Mouse (Mus musculus) lung, embryonic 15.5 days (tissue): Measurements from ENCODE around the gene Sgms2. TPM values are rescaled to one million over a fixed set of nuclear protein-coding genes. Genes with fewer than 3 reads are reported as not detected.

Experiments used
- ATAC-seq: fragments of 200-750 bp; cut with Nextera tagmentation; 2 replicates; pipeline ENCODE4 v1.8.0; 2017; ENCODE audit warnings: moderate number of reproducible peaks, borderline replicate concordance; ENCODE audit not compliant: low FRiP score, low TSS enrichment; ENCODE audit errors: extremely low read depth
- H3K27ac ChIP-seq: fragments of 300-500 bp; sonication (generic); 2 replicates; pipeline ENCODE4 v1.5.1; 2015; ENCODE audit warnings: moderate library complexity, mild to moderate bottlenecking, inconsistent platforms
- H3K27me3 ChIP-seq: fragments of 300-500 bp; sonication (generic); 2 replicates; pipeline ENCODE4 v1.6.1; 2015; ENCODE audit warnings: inconsistent platforms
- H3K36me3 ChIP-seq: fragments of 300-500 bp; sonication (generic); 2 replicates; pipeline ENCODE4 v1.6.1; 2015; ENCODE audit warnings: inconsistent platforms
- H3K4me1 ChIP-seq: fragments of 300-500 bp; sonication (generic); 2 replicates; pipeline ENCODE4 v1.6.1; 2015; ENCODE audit warnings: inconsistent platforms
- H3K4me2 ChIP-seq: fragments of 300-500 bp; sonication (generic); 2 replicates; pipeline ENCODE4 v1.6.1; 2015; ENCODE audit warnings: inconsistent platforms, mild to moderate bottlenecking, moderate library complexity
- H3K4me3 ChIP-seq: fragments of 300-500 bp; sonication (generic); 2 replicates; pipeline ENCODE4 v1.5.1; 2015; ENCODE audit warnings: mild to moderate bottlenecking, inconsistent platforms
- H3K9ac ChIP-seq: fragments of 300-500 bp; sonication (generic); 2 replicates; pipeline ENCODE4 v1.6.1; 2015; ENCODE audit warnings: inconsistent platforms
- H3K9me3 ChIP-seq: fragments of 300-500 bp; sonication (generic); 2 replicates; pipeline ENCODE4 v1.6.1; 2016; ENCODE audit warnings: inconsistent platforms
- WGBS: fragments of 180-500 bp; shearing (Covaris S2); methylation state at CpG from one replicate; pipeline ENCODE4 v1.1.7; 2015; 5-methylcytosine and 5-hydroxymethylcytosine counted together
- polyA plus RNA-seq: library from polyadenylated mRNA; unstranded; fragments of >200 nt; fragmentation: Nextera tagmentation; extraction: Ambion mirVana; gene quantifications from 2 replicates; pipeline ENCODE4 v1.2.1, GENCODE M21; 2015

Gene Sgms2
- polyA plus RNA-seq, 1 experiment from 2014 or later = 2.9 TPM

- no peak for ATAC-seq
- Histone ChIP-seq H3K27ac (no peak overlapping the region), H3K4me2 (no peak overlapping the region), H3K36me3 (no peaks in the 10 kb centered on the region), H3K9me3 (no peaks in the 10 kb centered on the region), H3K4me3 (no peak overlapping the region), H3K9ac (no peak overlapping the region), H3K27me3 (no peaks in the 10 kb centered on the region), H3K4me1 (no peaks in the 10 kb centered on the region)
- 83% methylated on average over 7 of the region's 7 CpGs for WGBS
Observed at GRCm38 (mm10) chr3:131372996-131373395, 118.2 kb downstream of the Sgms2 start.

DNA sequence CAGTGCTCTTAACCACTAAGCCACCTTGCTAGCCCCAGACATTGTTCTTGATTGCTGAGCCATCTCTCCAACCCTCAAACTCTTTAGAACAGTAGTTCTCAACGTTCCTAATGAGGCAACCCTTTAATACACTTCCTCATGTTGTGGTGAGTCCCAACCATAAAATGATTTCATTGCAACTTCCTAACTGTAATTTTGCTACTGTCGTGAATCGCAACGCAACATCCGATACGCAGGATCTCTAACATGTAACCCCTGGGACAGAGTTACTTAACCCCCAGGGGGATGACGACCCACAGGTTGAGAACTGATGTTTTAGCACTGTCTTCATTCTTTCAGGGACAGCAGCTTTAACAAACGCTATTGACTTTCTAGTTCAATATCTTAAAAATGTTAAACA is 122.5 kb downstream of the Sgms2 start:
- no peaks in the 10 kb centered on the region for H3K9me3 ChIP-seq
- H3K4me2 ChIP-seq = no peak overlapping the region
- no peak overlapping the region for H3K4me3 ChIP-seq
- no peak overlapping the region for H3K9ac ChIP-seq
- no peak for ATAC-seq
- H3K36me3 ChIP-seq = no peaks in the 10 kb centered on the region
- WGBS = 88% methylated on average over 8 of the region's 8 CpGs
- no peaks in the 10 kb centered on the region for H3K27me3 ChIP-seq
- peaks cover 12% of the 10 kb centered on the region for H3K4me1 ChIP-seq
- no peak overlapping the region for H3K27ac ChIP-seq

- ATAC-seq = no peak
- Histone ChIP-seq H3K9me3 (no peaks in the 10 kb centered on the region), H3K27me3 (no peaks in the 10 kb centered on the region), H3K4me2 (no peak overlapping the region), H3K36me3 (no peaks in the 10 kb centered on the region), H3K9ac (no peak overlapping the region), H3K4me3 (no peak overlapping the region), H3K27ac (no peak overlapping the region), H3K4me1 (peaks cover 12% of the 10 kb centered on the region)
- WGBS = 78% methylated on average over 4 of the region's 4 CpGs
Observed at GRCm38 (mm10) chr3:131367452-131367851, 123.8 kb downstream of the Sgms2 start.

DNA sequence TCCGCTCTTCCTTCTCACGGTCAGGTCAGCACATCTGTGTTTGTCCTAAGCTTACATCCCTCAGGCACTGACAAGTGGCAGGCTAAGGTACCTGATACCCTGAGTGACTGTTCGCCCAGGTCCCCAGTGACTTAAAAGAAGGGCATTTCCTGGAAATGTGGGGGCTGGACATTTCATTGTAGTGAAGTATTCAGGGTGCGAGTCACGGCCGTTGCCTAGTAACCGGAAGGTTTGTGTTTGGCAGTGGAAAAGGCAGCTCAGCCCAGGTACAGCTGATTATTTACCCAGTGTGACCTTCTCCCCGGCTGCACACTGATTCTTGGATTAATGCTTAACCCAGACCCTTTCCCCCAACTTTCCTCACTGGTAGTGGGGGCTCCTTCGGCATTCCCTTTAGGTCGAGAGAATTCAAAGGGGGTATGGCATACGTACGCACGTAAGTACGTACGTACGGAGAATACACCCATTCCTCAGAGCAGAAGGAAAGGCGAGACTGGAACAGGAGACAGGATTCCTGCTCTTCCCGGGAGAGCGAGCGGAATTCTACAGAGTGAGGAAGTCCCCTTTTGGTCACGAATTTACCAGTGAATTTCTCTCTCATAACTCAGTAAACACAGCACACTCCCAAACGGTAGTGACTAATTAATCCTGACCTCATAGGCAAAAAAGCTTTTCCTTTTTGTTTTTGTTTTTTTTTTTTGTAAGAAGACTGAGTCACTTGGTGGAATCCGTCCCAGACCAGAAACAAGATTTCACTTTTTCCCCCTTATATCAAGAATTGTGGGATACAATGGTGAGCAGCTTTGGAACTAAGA is 126.4 kb downstream of the Sgms2 start:
- Histone ChIP-seq H3K27me3 (no peaks in the 10 kb centered on the region), H3K9me3 (no peaks in the 10 kb centered on the region), H3K4me2 (peak overlapping the region; percentile 52), H3K36me3 (no peaks in the 10 kb centered on the region), H3K27ac (peak overlapping the region; percentile 22; the same call in 1 of the 2 replicates), H3K4me1 (peaks cover 12% of the 10 kb centered on the region), H3K4me3 (peak overlapping the region; percentile 27), H3K9ac (no peak overlapping the region)
- ATAC-seq = peak; percentile 57; the same call in 1 of the 2 replicates
- 25% methylated on average over 23 of the region's 23 CpGs for WGBS

DNA sequence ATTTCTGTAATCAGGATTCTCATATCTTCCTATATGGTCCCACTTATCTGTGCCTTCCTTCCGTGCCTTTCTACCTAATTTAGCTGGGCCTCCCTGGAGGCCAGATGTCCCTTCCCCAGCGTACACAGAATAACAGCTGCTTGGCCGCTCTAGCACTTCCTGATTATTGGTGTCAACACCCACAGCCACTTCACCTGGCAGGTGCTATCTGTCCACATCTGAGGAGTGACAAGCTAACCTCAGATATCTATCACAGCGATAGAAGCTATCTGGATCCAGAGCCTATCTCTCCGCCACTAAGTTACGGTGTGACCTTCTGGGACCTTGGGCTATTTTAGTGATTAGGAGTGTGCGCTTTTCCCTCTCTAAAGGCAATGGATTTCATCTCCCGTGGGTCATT is 127.0 kb downstream of the Sgms2 start:
- Histone ChIP-seq H3K27ac (0 out of 2 replicates have a peak overlapping the region, but pooled peaks have one; percentile 3), H3K9me3 (no peaks in the 10 kb centered on the region), H3K4me2 (peak overlapping the region; percentile 52), H3K9ac (no peak overlapping the region), H3K27me3 (no peaks in the 10 kb centered on the region), H3K4me3 (peak overlapping the region; percentile 27), H3K4me1 (peaks cover 12% of the 10 kb centered on the region), H3K36me3 (no peaks in the 10 kb centered on the region)
- no peak; the same call in 1 of the 2 replicates for ATAC-seq
- 16% methylated on average over 8 of the region's 8 CpGs for WGBS

GRCm38 (mm10) chr3:131363602-131364001 is 127.6 kb downstream of the Sgms2 start:
- WGBS = 61% methylated on average over 14 of the region's 14 CpGs
- no peak overlapping the region for H3K27ac ChIP-seq
- peaks cover 12% of the 10 kb centered on the region for H3K4me1 ChIP-seq

DNA sequence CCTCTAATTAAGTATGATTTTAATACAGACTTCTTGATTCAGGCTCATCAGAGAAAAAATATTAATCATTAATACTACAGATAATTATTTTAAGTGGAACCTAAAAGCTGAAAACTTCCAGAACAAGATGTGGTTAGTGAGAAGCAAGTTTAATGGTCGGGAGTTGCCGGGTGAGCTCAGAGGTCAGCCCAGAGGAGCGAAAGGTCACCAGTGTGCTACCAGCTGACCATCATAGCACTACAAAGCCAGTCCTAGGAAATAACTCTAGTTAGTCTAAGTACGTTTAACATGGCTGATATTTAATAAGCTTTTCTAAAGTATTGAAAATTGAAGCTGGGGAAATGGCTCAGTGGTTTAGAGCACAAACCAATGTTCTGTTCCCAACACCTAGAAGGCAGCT is 129.3 kb downstream of the Sgms2 start:
- 83% methylated on average over 4 of the region's 4 CpGs for WGBS
- no peak overlapping the region for H3K4me2 ChIP-seq
- ATAC-seq = no peak
- peaks cover 12% of the 10 kb centered on the region for H3K4me1 ChIP-seq
- no peak overlapping the region for H3K27ac ChIP-seq
- no peak overlapping the region for H3K9ac ChIP-seq
- no peaks in the 10 kb centered on the region for H3K9me3 ChIP-seq
- H3K27me3 ChIP-seq = no peaks in the 10 kb centered on the region
- H3K4me3 ChIP-seq = no peak overlapping the region
- H3K36me3 ChIP-seq = no peaks in the 10 kb centered on the region

More at GRCm38 (mm10) chr3:131363602-131364001, 127.6 kb downstream of the Sgms2 start:
- 0 out of 2 replicates have a peak, but pooled peaks have one; percentile 14 for ATAC-seq
- H3K4me3 ChIP-seq = no peak overlapping the region
- no peak overlapping the region for H3K4me2 ChIP-seq
- no peak overlapping the region for H3K9ac ChIP-seq
- H3K36me3 ChIP-seq = no peaks in the 10 kb centered on the region
- H3K27me3 ChIP-seq = no peaks in the 10 kb centered on the region
- H3K9me3 ChIP-seq = no peaks in the 10 kb centered on the region

- Histone ChIP-seq H3K4me2 (no peak overlapping the region), H3K36me3 (no peaks in the 10 kb centered on the region), H3K9me3 (no peaks in the 10 kb centered on the region), H3K9ac (no peak overlapping the region), H3K4me1 (peaks cover under 1% of the 10 kb centered on the region), H3K4me3 (no peak overlapping the region), H3K27me3 (no peaks in the 10 kb centered on the region), H3K27ac (no peak overlapping the region)
- ATAC-seq = no peak
- 68% methylated on average over 5 of the region's 5 CpGs for WGBS
Observed at GRCm38 (mm10) chr3:131359011-131359410, 132.2 kb downstream of the Sgms2 start.

- H3K4me2 ChIP-seq = no peak overlapping the region
- no peaks in the 10 kb centered on the region for H3K27me3 ChIP-seq
- no peaks in the 10 kb centered on the region for H3K36me3 ChIP-seq
- WGBS = 41% methylated on average over 5 of the region's 5 CpGs
- no peak for ATAC-seq
- H3K27ac ChIP-seq = no peak overlapping the region
- H3K9me3 ChIP-seq = no peaks in the 10 kb centered on the region
- H3K4me1 ChIP-seq = no peaks in the 10 kb centered on the region
- no peak overlapping the region for H3K9ac ChIP-seq
- no peak overlapping the region for H3K4me3 ChIP-seq
Observed at GRCm38 (mm10) chr3:131358205-131358604, 133.0 kb downstream of the Sgms2 start.

DNA sequence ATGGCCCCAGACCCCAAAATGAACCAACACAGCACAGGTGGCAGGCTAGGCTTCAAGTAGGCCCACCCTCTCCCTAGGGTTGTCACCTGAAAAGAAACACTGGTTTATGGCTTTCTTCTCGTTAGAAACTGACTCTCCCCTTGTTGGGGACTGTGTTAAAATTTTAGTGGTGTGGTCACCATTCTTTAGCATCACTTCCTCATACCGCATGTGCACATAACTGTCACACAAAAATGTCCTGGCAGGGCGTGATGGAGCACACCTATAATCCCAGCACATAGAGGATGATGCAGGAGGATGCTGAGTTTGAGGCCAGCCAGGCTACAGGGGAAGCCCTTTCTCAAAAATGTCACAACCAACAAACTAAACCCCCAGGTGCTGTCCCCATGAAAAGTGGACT is 133.6 kb downstream of the Sgms2 start:
- WGBS = 77% methylated on average over 3 of the region's 3 CpGs

DNA sequence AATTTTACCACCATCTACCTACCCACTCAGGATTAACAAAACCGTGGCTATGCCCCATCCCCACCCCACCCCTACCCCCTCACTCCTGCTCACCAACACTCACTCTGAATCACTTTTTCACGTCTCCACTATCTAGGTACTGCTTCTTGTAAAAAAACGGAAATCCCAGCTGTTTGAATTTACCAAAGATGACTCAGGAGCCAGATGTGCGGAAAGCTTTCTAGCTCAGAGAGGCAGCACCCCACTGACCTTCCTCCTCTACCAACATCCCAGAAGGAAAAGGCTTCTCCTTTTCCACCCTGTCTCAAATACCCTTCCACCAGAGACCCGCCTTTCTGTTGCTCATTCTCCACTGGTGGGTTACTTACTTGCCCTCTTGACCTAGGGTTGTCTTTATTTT is 135.2 kb downstream of the Sgms2 start:
- Histone ChIP-seq H3K36me3 (no peaks in the 10 kb centered on the region), H3K4me2 (no peak overlapping the region), H3K9ac (no peak overlapping the region), H3K27ac (no peak overlapping the region), H3K4me1 (no peaks in the 10 kb centered on the region), H3K27me3 (no peaks in the 10 kb centered on the region), H3K9me3 (no peaks in the 10 kb centered on the region), H3K4me3 (no peak overlapping the region)
- no peak for ATAC-seq
- 50% methylated on average over 5 of the region's 5 CpGs for WGBS

More for the DNA sequence above, 133.6 kb downstream of the Sgms2 start:
- no peak overlapping the region for H3K9ac ChIP-seq
- no peaks in the 10 kb centered on the region for H3K4me1 ChIP-seq
- no peaks in the 10 kb centered on the region for H3K27me3 ChIP-seq
- H3K27ac ChIP-seq = no peak overlapping the region
- no peaks in the 10 kb centered on the region for H3K9me3 ChIP-seq
- no peaks in the 10 kb centered on the region for H3K36me3 ChIP-seq
- no peak for ATAC-seq
- H3K4me2 ChIP-seq = no peak overlapping the region
- H3K4me3 ChIP-seq = no peak overlapping the region

GRCm38 (mm10) chr3:131350539-131350938 is 140.7 kb downstream of the Sgms2 start:
- Histone ChIP-seq H3K27ac (no peak overlapping the region), H3K9ac (no peak overlapping the region), H3K27me3 (no peaks in the 10 kb centered on the region), H3K4me1 (no peaks in the 10 kb centered on the region), H3K4me3 (no peak overlapping the region), H3K9me3 (no peaks in the 10 kb centered on the region), H3K36me3 (no peaks in the 10 kb centered on the region), H3K4me2 (no peak overlapping the region)
- ATAC-seq = no peak
- 91% methylated on average over 7 of the region's 7 CpGs for WGBS
